Mouse (Mus musculus): Measurements from ENCODE around the gene Zfp553. TPM values are rescaled to one million over a fixed set of nuclear protein-coding genes. Genes with fewer than 3 reads are reported as not detected.
A peak's percentile ranks its signal among the peaks of the same experiment; 100 is the strongest.

Gene Zfp553
- polyA plus RNA-seq, 1 experiment = 11.4 TPM

DNA sequence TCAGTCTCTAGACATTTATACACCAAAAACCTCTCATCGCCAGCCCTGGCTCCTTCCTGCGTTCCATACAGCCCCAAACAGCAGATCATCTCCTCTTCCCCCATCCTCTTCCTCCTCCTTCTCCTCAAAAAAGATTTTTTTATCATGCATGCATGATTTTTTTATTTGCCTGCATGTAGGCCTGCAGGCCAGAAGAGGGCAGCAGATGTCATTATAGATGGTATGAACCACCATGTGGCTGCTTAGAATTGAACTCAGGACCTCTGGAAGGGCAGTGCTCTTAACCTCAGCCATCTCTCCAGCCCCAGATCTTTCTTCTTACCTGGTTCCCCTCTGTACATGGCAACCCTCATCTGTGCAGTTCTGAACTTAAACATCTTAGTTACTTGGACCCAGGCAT lies 19.6 kb downstream of the Zfp553 start:
- no peak for TF ChIP-seq SRF (IDR thresholded peaks at IDR 0.05; ENCODE audit: control insufficient read depth, insufficient read length, low read depth)
- TF ChIP-seq MYOG (IDR thresholded peaks at IDR 0.05; ENCODE audit: control insufficient read depth in 1 of 3, insufficient read depth in 1 of 3, insufficient read length in 2 of 3, low read depth in 2 of 3) = no peak
- no peak for TF ChIP-seq TCF3 (IDR thresholded peaks at IDR 0.05; ENCODE audit: insufficient read length, low read depth)
- TF ChIP-seq E2F4 (IDR thresholded peaks at IDR 0.05; ENCODE audit: insufficient read depth) = no peak
- TF ChIP-seq MYOD1 (IDR thresholded peaks at IDR 0.05; ENCODE audit: control insufficient read depth in 1 of 3, insufficient read length in 2 of 3, low read depth in 2 of 3) = no peak
- no peak for TF ChIP-seq POLR2AphosphoS2 (IDR thresholded peaks at IDR 0.05; ENCODE audit: insufficient read length, low read depth)
- no peak for TF ChIP-seq MAX (IDR thresholded peaks at IDR 0.05; ENCODE audit: low read depth)
- no peak for TF ChIP-seq POLR2A (IDR thresholded peaks at IDR 0.05; ENCODE audit: insufficient read length, low read depth)
- TF ChIP-seq CEBPB (IDR thresholded peaks at IDR 0.05; ENCODE audit: insufficient read depth, poor library complexity, severe bottlenecking) = no peak
- TF ChIP-seq TCF12 (IDR thresholded peaks at IDR 0.05; ENCODE audit: insufficient read depth, poor library complexity, severe bottlenecking) = no peak
- TF ChIP-seq REST (IDR thresholded peaks at IDR 0.05; ENCODE audit: insufficient read depth, insufficient read length) = no peak
- no peak for TF ChIP-seq USF1 (IDR thresholded peaks at IDR 0.05; ENCODE audit: low read depth)
- H3K27me3 ChIP-seq (ENCODE audit: control insufficient read depth, insufficient read depth, insufficient read length) = no peaks in the 10 kb centered on the region
- H3K79me2 ChIP-seq (ENCODE audit: control insufficient read depth, insufficient read depth) = no peaks in the 10 kb centered on the region
- no peak overlapping the region for H3ac ChIP-seq (ENCODE audit: control insufficient read depth, insufficient read length)
- H3K36me3 ChIP-seq (ENCODE audit: control insufficient read depth, insufficient read depth) = no peaks in the 10 kb centered on the region
- no peak overlapping the region for H3K4me3 ChIP-seq
- no peak overlapping the region for H3K4me2 ChIP-seq (ENCODE audit: low read depth)

DNA sequence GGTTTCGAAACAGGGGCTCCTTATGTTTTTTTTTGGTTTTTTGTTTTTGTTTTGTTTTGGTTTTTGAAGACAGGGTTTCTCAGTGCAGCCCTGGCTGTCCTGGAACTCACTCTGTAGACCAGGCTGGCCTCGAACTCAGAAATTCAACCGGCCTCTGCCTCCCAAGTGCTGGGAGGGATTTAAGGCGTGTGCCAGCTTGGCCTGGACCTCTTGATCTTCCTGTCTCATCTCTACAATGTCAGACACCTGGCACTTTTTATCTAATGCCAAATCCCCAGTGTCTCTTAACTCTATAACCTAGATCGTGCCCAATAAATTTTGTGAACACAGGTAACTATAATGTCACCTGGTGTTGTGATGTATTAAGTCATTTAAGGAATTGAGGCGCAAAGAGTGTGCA lies 20.5 kb downstream of the Zfp553 start:
- Histone ChIP-seq H3K27me3 (ENCODE audit: control insufficient read depth, insufficient read depth, insufficient read length) (no peaks in the 10 kb centered on the region), H3K79me2 (ENCODE audit: control insufficient read depth, insufficient read depth) (no peaks in the 10 kb centered on the region), H3K36me3 (ENCODE audit: control insufficient read depth, insufficient read depth) (no peaks in the 10 kb centered on the region), H3ac (ENCODE audit: control insufficient read depth, insufficient read length) (peak overlapping the region; percentile 42), H3K4me2 (ENCODE audit: low read depth) (peak overlapping the region; percentile 92), H3K4me3 (peak overlapping the region; percentile 23)
- TF ChIP-seq CEBPB (IDR thresholded peaks at IDR 0.05; ENCODE audit: insufficient read depth, poor library complexity, severe bottlenecking) (no peak), E2F4 (IDR thresholded peaks at IDR 0.05; ENCODE audit: insufficient read depth) (no peak), SRF (IDR thresholded peaks at IDR 0.05; ENCODE audit: control insufficient read depth, insufficient read length, low read depth) (no peak), TCF12 (IDR thresholded peaks at IDR 0.05; ENCODE audit: insufficient read depth, poor library complexity, severe bottlenecking) (no peak), MAX (IDR thresholded peaks at IDR 0.05; ENCODE audit: low read depth) (no peak), POLR2AphosphoS2 (IDR thresholded peaks at IDR 0.05; ENCODE audit: insufficient read length, low read depth) (no peak)

DNA sequence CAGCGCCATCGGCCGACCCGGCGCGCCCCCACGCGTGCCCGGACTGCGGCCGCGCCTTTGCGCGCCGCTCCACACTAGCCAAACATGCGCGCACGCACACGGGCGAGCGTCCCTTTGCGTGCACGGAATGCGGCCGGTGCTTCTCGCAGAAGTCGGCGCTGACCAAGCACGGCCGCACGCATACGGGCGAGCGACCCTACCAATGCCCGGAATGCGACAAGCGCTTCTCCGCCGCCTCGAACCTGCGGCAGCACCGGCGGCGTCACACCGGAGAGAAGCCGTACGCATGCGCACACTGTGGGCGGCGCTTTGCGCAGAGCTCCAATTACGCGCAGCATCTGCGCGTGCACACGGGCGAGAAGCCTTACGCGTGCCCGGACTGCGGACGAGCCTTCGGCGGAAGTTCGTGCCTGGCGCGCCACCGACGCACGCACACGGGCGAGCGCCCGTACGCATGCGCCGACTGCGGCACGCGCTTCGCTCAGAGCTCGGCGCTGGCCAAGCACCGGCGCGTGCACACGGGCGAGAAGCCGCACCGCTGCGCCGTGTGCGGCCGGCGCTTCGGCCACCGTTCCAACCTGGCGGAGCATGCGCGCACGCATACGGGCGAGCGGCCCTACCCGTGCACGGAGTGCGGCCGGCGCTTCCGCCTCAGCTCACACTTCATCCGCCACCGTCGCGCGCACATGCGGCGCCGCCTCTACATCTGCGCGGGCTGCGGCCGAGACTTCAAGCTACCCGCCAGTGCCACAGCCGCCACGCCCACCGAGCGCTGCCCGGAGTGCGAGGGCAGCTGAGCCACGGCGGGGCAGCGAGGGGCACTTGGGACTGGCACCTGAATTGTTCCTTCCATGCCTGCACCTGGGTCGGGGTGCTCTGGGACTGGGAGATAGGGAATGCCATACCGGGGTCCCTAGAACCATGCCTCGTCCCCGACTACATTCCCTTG lies 21.2 kb downstream of the Zfp553 start:
- Histone ChIP-seq H3K79me2 (ENCODE audit: control insufficient read depth, insufficient read depth) (no peaks in the 10 kb centered on the region), H3K4me2 (ENCODE audit: low read depth) (peak overlapping the region; percentile 92)

DNA sequence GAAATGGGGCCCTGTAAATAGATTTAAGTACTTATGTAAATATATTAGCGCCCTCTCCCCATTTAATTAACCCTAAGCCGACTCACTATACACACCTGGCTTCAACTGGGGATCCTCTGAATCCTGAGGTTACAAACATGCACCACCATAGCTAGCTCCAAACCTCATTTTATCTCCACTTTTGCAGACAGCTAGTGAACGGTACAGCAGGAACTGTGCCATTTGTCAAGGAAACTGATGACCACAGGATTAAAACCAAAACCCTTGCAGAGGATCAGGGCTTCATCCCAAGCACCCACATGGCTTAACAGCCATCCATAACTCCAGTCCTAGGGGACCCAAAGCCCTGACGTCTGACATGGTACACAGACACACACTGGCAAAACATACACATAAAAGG lies 22.1 kb downstream of the Zfp553 start:
- no peaks in the 10 kb centered on the region for H3K79me2 ChIP-seq (ENCODE audit: control insufficient read depth, insufficient read depth)
- no peak for TF ChIP-seq POLR2A (IDR thresholded peaks at IDR 0.05; ENCODE audit: insufficient read length, low read depth)
- no peak for TF ChIP-seq TCF3 (IDR thresholded peaks at IDR 0.05; ENCODE audit: insufficient read length, low read depth)
- no peak for TF ChIP-seq TCF12 (IDR thresholded peaks at IDR 0.05; ENCODE audit: insufficient read depth, poor library complexity, severe bottlenecking)
- TF ChIP-seq CEBPB (IDR thresholded peaks at IDR 0.05; ENCODE audit: insufficient read depth, poor library complexity, severe bottlenecking) = no peak
- no peak for TF ChIP-seq POLR2AphosphoS2 (IDR thresholded peaks at IDR 0.05; ENCODE audit: insufficient read length, low read depth)
- no peak for TF ChIP-seq SRF (IDR thresholded peaks at IDR 0.05; ENCODE audit: control insufficient read depth, insufficient read length, low read depth)
- TF ChIP-seq REST (IDR thresholded peaks at IDR 0.05; ENCODE audit: insufficient read depth, insufficient read length) = no peak
- TF ChIP-seq E2F4 (IDR thresholded peaks at IDR 0.05; ENCODE audit: insufficient read depth) = no peak
- H3K36me3 ChIP-seq (ENCODE audit: control insufficient read depth, insufficient read depth) = no peaks in the 10 kb centered on the region
- peak overlapping the region; percentile 23 for H3K4me3 ChIP-seq
- H3K27me3 ChIP-seq (ENCODE audit: control insufficient read depth, insufficient read depth, insufficient read length) = no peaks in the 10 kb centered on the region
- peak overlapping the region; percentile 92 for H3K4me2 ChIP-seq (ENCODE audit: low read depth)
- peak overlapping the region; percentile 42 for H3ac ChIP-seq (ENCODE audit: control insufficient read depth, insufficient read length)

More for the DNA sequence above, 21.2 kb downstream of the Zfp553 start:
- Histone ChIP-seq H3K36me3 (ENCODE audit: control insufficient read depth, insufficient read depth) (no peaks in the 10 kb centered on the region), H3ac (ENCODE audit: control insufficient read depth, insufficient read length) (peak overlapping the region; percentile 42), H3K27me3 (ENCODE audit: control insufficient read depth, insufficient read depth, insufficient read length) (no peaks in the 10 kb centered on the region), H3K4me3 (peak overlapping the region; percentile 23)
- TF ChIP-seq TCF3 (IDR thresholded peaks at IDR 0.05; ENCODE audit: insufficient read length, low read depth) (no peak), MYOG (IDR thresholded peaks at IDR 0.05; ENCODE audit: control insufficient read depth in 1 of 3, insufficient read depth in 1 of 3, insufficient read length in 2 of 3, low read depth in 2 of 3) (peak in 1 of 3 experiments; percentile 21), CEBPB (IDR thresholded peaks at IDR 0.05; ENCODE audit: insufficient read depth, poor library complexity, severe bottlenecking) (no peak), USF1 (IDR thresholded peaks at IDR 0.05; ENCODE audit: low read depth) (no peak), POLR2A (IDR thresholded peaks at IDR 0.05; ENCODE audit: insufficient read length, low read depth) (peak; percentile 78), E2F4 (IDR thresholded peaks at IDR 0.05; ENCODE audit: insufficient read depth) (peak; percentile 74), REST (IDR thresholded peaks at IDR 0.05; ENCODE audit: insufficient read depth, insufficient read length) (no peak), MYOD1 (IDR thresholded peaks at IDR 0.05; ENCODE audit: control insufficient read depth in 1 of 3, insufficient read length in 2 of 3, low read depth in 2 of 3) (no peak), TCF12 (IDR thresholded peaks at IDR 0.05; ENCODE audit: insufficient read depth, poor library complexity, severe bottlenecking) (no peak), SRF (IDR thresholded peaks at IDR 0.05; ENCODE audit: control insufficient read depth, insufficient read length, low read depth) (peak; percentile 46), POLR2AphosphoS2 (IDR thresholded peaks at IDR 0.05; ENCODE audit: insufficient read length, low read depth) (peak; percentile 93), MAX (IDR thresholded peaks at IDR 0.05; ENCODE audit: low read depth) (no peak)

All from myocyte (in vitro differentiated cells).